Mouse (Mus musculus): ENCODE results near the gene Grm3. TPM values are rescaled to one million over a fixed set of nuclear protein-coding genes. Genes with fewer than 3 reads are reported as not detected.
A peak's percentile ranks its signal among the peaks of the same experiment; 100 is the strongest.

The Grm3 gene
- total and polyA plus RNA-seq, 3 experiments: not detected

GRCm38 (mm10) chr5:9446146-9446545 is 278.8 kb downstream of the Grm3 start:
- Histone ChIP-seq H3K27ac (ENCODE audit: control insufficient read depth, low read depth, low read length) (no peak overlapping the region), H3K9me3 (replicated peaks; ENCODE audit: insufficient read depth, low read length) (no peaks in the 10 kb centered on the region), H3K27me3 (ENCODE audit: control insufficient read depth in 1 of 2, insufficient read depth in 2 of 2, low read length in 2 of 2) (no peaks in the 10 kb centered on the region), H3K79me2 (ENCODE audit: control insufficient read depth, insufficient read depth, low read length, poor library complexity) (no peaks in the 10 kb centered on the region), H3K9ac (ENCODE audit: control insufficient read depth, low read depth, low read length, poor library complexity, severe bottlenecking) (no peak overlapping the region), H3K4me3 (ENCODE audit: control insufficient read depth in 1 of 2, insufficient read depth in 1 of 2, low read depth in 2 of 2, low read length in 2 of 2) (no peak overlapping the region), H3K4me1 (ENCODE audit: control insufficient read depth in 1 of 2, insufficient read depth in 2 of 2, low read length in 2 of 2) (no peaks in the 10 kb centered on the region), H3K36me3 (ENCODE audit: control insufficient read depth in 1 of 2, insufficient read depth in 2 of 2, low read length in 2 of 2) (no peaks in the 10 kb centered on the region)
- no peak for TF ChIP-seq GATA1 (IDR thresholded peaks at IDR 0.05; ENCODE audit: low read depth, low read length)
- no peak for TF ChIP-seq USF1 (IDR thresholded peaks at IDR 0.05; ENCODE audit: low read depth, low read length)
- no peak for TF ChIP-seq MAX (IDR thresholded peaks at IDR 0.05; ENCODE audit: low read length)
- no peak for TF ChIP-seq MXI1 (IDR thresholded peaks at IDR 0.05; ENCODE audit: low read depth, low read length)
- TF ChIP-seq CTCF (IDR thresholded peaks at IDR 0.05 in 2 of 3, conservative IDR thresholded peaks at IDR 0.05 in 1 of 3; ENCODE audit: control insufficient read depth in 1 of 3, insufficient read depth in 1 of 3, low read depth in 2 of 3, low read length in 3 of 3, poor library complexity in 1 of 3, severe bottlenecking in 1 of 3): no peak
- no peak for TF ChIP-seq POLR2AphosphoS5 (IDR thresholded peaks at IDR 0.05; ENCODE audit: borderline replicate concordance, low read depth, low read length)
- no peak for TF ChIP-seq GABPA (IDR thresholded peaks at IDR 0.05; ENCODE audit: low read depth, low read length)
- TF ChIP-seq RCOR1 (IDR thresholded peaks at IDR 0.05; ENCODE audit: low read depth, low read length): no peak
- TF ChIP-seq POLR2AphosphoS2 (IDR thresholded peaks at IDR 0.05; ENCODE audit: low read length): no peak
- no peak for TF ChIP-seq HCFC1 (IDR thresholded peaks at IDR 0.05; ENCODE audit: low read depth, low read length)
- TF ChIP-seq EP300 (IDR thresholded peaks at IDR 0.05; ENCODE audit: low read depth in 1 of 2, low read length in 2 of 2): no peak
- no peak for TF ChIP-seq BHLHE40 (IDR thresholded peaks at IDR 0.05; ENCODE audit: borderline replicate concordance, low read depth, low read length)
- TF ChIP-seq ELF1 (IDR thresholded peaks at IDR 0.05; ENCODE audit: low read depth, low read length): no peak
- no peak for TF ChIP-seq TAL1 (IDR thresholded peaks at IDR 0.05; ENCODE audit: low read length)
- no peak for TF ChIP-seq MYC (IDR thresholded peaks at IDR 0.05; ENCODE audit: low read depth, low read length)
- TF ChIP-seq POLR2A (IDR thresholded peaks at IDR 0.05; ENCODE audit: control insufficient read depth in 1 of 2, insufficient read depth in 1 of 2, low read depth in 1 of 2, low read length in 2 of 2, poor library complexity in 1 of 2): no peak
- no peak for TF ChIP-seq MYB (IDR thresholded peaks at IDR 0.05; ENCODE audit: low read depth, low read length)
- TF ChIP-seq ZNF384 (IDR thresholded peaks at IDR 0.05; ENCODE audit: low read depth, low read length): no peak
- no peak for TF ChIP-seq E2F4 (IDR thresholded peaks at IDR 0.05; ENCODE audit: borderline replicate concordance, low read depth, low read length)
- TF ChIP-seq CHD1 (IDR thresholded peaks at IDR 0.05; ENCODE audit: low read depth, low read length): no peak
- peak; percentile 35 for DNase-seq (ENCODE audit: low read depth, low spot score)

Measured in MEL (cell line).